ENCODE assay signal across 8 mouse cellular contexts in genomic region chr16:8810399-8811127, GRCm38 (mm10). TPM values are rescaled to one million over a fixed set of nuclear protein-coding genes. Genes with fewer than 3 reads are reported as not detected.
DNase-seq lines count a peak whose midpoint lies in the region; ATAC-seq and TF ChIP-seq lines count a peak whose summit lies in the region.

No protein-coding gene starts in this region.

- ATAC-seq in erythroid progenitor cell, adult 5-6 weeks (replicated peaks; ENCODE audit: low FRiP score, poor library complexity, severe bottlenecking), result peak; percentile 96
- ATAC-seq in stomach, postnatal 0 days (ENCODE audit: low FRiP score, low TSS enrichment), result peak; percentile 79

- H3K27ac ChIP-seq in heart, embryonic 10.5 days, result peak overlapping the region; percentile 30; the same call in 1 of the 2 replicates
- no peak overlapping the region for H3K27ac ChIP-seq in stomach, postnatal 0 days (replicated peaks)

- no peak for TF ChIP-seq EP300 in stomach, postnatal 0 days (optimal IDR thresholded peaks at IDR 0.05)

- intact Hi-C loops in heart, postnatal 10 days (cut with DNase I), result no loop called here

- DNase-seq in heart, embryonic 10.5 days (ENCODE audit: low spot score), result peak; percentile 88
- DNase-seq in heart, postnatal 10 days, result no peak
- peak; percentile 38 for DNase-seq in thymus, postnatal 4 days
- no peak for DNase-seq in thymus, adult 18-20 months
- DNase-seq in stomach, postnatal 0 days (ENCODE audit: low spot score), result peak; percentile 29
- DNase-seq in testis, postnatal 14 days (ENCODE audit: low spot score), result no peak
- DNase-seq in lung, postnatal 10 days, result no peak

- H3K36me3 ChIP-seq in heart, embryonic 10.5 days, result no peaks in the 10 kb centered on the region
- no peaks in the 10 kb centered on the region for H3K36me3 ChIP-seq in stomach, postnatal 0 days (ENCODE audit: control insufficient read depth, insufficient read depth, low read length)

- no peaks in the 10 kb centered on the region for H3K9me3 ChIP-seq in heart, embryonic 10.5 days
- H3K9me3 ChIP-seq in stomach, postnatal 0 days (ENCODE audit: control insufficient read depth, low read length), result no peaks in the 10 kb centered on the region

- no peak overlapping the region for H3K4me3 ChIP-seq in heart, embryonic 10.5 days
- no peak overlapping the region for H3K4me3 ChIP-seq in stomach, postnatal 0 days (ENCODE audit: low read depth, low read length)

- H3K9ac ChIP-seq in stomach, postnatal 0 days (ENCODE audit: low read length), result no peak overlapping the region

- 87% methylated on average over 14 of the region's 14 CpGs for WGBS in heart, embryonic 10.5 days
- 87% methylated on average over 14 of the region's 14 CpGs for WGBS in stomach, postnatal 0 days

- no peaks in the 10 kb centered on the region for H3K27me3 ChIP-seq in heart, embryonic 10.5 days (ENCODE audit: insufficient read depth, poor library complexity, severe bottlenecking)
- no peaks in the 10 kb centered on the region for H3K27me3 ChIP-seq in stomach, postnatal 0 days (ENCODE audit: control insufficient read depth, insufficient read depth, low read length)

- no peaks in the 10 kb centered on the region for H3K4me1 ChIP-seq in heart, embryonic 10.5 days
- no peaks in the 10 kb centered on the region for H3K4me1 ChIP-seq in stomach, postnatal 0 days (replicated peaks; ENCODE audit: control insufficient read depth, insufficient read depth)

- H3K4me2 ChIP-seq in stomach, postnatal 0 days (replicated peaks; ENCODE audit: low read depth), result no peak overlapping the region

- no peak for TF ChIP-seq CTCF in stomach, postnatal 0 days (IDR thresholded peaks at IDR 0.05; ENCODE audit: low read depth)

RNA-seq across cellular contexts. Expression of gene Usp7, which starts 18.5 kb away (rescaled TPM):
- polyA plus RNA-seq in heart, embryonic 10.5 days (2016; fragmentation: Nextera tagmentation; extraction: Ambion mirVana), result 16.8 and 24.3 TPM in 2 replicates
- 10 to 100 TPM; 73.7 to 79.0 TPM for total RNA-seq in heart, postnatal 10 days (2021)
- total RNA-seq in erythroid progenitor cell, adult 5-6 weeks (2015; ENCODE audit: low replicate concordance), result 742 and 897 TPM in 2 replicates
- 1,089 and 1,449 TPM in 2 replicates for total RNA-seq in erythroid progenitor cell, adult 5-6 weeks (2017; ENCODE audit: low replicate concordance)
- 15.7 and 18.1 TPM in 2 replicates for polyA plus RNA-seq in stomach, postnatal 0 days (2015; fragmentation: Nextera tagmentation; extraction: Ambion mirVana)

RNA-seq across cellular contexts. Expression of gene 1810013L24Rik, which starts 19.3 kb away (rescaled TPM):
- 17.3 and 21.3 TPM in 2 replicates for polyA plus RNA-seq in heart, embryonic 10.5 days (2016; fragmentation: Nextera tagmentation; extraction: Ambion mirVana)
- total RNA-seq in heart, postnatal 10 days (2021), result 100 to 1,000 TPM; 118 TPM
- total RNA-seq in erythroid progenitor cell, adult 5-6 weeks (2015; ENCODE audit: low replicate concordance), result 77.8 and 106 TPM in 2 replicates
- total RNA-seq in erythroid progenitor cell, adult 5-6 weeks (2017; ENCODE audit: low replicate concordance), result 120 and 143 TPM in 2 replicates
- 15.6 and 16.3 TPM in 2 replicates for polyA plus RNA-seq in stomach, postnatal 0 days (2015; fragmentation: Nextera tagmentation; extraction: Ambion mirVana)

Comparison
In these comparisons a context has a peak if more than half of its experiments do, and no peak if none do; other contexts are left out.
1. DNase-seq: peak in heart, embryonic 10.5 days (single experiment), thymus, postnatal 4 days (single experiment) and stomach, postnatal 0 days (single experiment); none in heart, postnatal 10 days (0 of 2), thymus, adult 18-20 months (0 of 2), testis, postnatal 14 days (single experiment) and lung, postnatal 10 days (single experiment).
2. RNA of gene Usp7, which starts 18.5 kb away (total RNA-seq): 742 to 1,449 TPM in erythroid progenitor cell, adult 5-6 weeks; 73.7 to 79.0 TPM in heart, postnatal 10 days; every median in the first group is over 4 times any median in the second.